Mouse (Mus musculus): ENCODE data around the gene Eif2d. TPM values are rescaled to one million over a fixed set of nuclear protein-coding genes. Genes with fewer than 3 reads are reported as not detected.

Eif2d gene
- polyA plus RNA-seq, 1 experiment from 2014 or later = 32.3 TPM

DNA sequence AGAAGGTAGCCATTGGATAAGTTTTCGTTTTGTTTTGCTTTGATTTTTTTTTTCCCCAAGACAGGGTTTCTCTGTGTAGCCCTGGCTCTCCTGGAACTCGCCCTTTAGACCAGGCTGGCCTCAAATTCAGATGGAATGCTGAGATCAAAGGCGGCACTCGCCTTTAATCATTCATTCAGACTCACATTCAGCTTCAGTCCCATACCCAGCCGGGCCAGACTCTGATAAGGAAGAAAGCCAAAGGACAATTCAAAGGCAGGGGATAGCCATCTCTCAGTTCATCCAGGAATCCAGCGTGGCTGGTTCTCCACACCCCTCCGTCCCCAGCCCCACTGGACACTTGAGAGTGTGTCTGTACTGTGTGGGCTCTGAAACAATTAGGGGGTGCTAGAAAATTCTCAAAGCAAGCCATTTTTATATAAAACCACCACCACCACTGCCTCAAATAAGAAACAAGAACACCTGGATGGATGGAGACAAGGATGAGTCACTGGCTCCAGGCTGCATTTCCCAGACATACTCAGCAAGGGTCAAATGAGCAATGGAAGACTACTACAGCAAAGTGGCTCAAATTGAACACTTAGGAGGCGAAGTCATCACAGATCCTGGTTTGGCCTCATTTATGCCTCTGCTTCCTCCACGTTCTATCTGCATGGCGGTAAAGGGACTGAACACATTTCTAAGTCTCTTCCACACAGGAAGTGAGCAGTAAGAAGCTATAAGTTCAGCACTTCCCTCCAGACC is 29.3 kb upstream of the Eif2d start:
- no peaks in the 10 kb centered on the region for H3K9me3 ChIP-seq (replicated peaks)
- WGBS (ENCODE audit: insufficient replicate concordance) = 54% methylated on average over 10 of the region's 10 CpGs
- H3K4me1 ChIP-seq (replicated peaks) = peaks cover 65% of the 10 kb centered on the region
- H3K27me3 ChIP-seq = 0 out of 2 replicates have a peak, but pooled peaks cover 5% of the 10 kb centered on the region
- DNase-seq (no peak), ATAC-seq (ENCODE audit: low read depth) (no peak)
- no peak overlapping the region for H3K4me3 ChIP-seq (replicated peaks)
- H3K36me3 ChIP-seq = peaks cover 21% of the 10 kb centered on the region
- H3K4me2 ChIP-seq = no peak overlapping the region
- H3K9ac ChIP-seq = no peak overlapping the region
- H3K27ac ChIP-seq = no peak overlapping the region

DNA sequence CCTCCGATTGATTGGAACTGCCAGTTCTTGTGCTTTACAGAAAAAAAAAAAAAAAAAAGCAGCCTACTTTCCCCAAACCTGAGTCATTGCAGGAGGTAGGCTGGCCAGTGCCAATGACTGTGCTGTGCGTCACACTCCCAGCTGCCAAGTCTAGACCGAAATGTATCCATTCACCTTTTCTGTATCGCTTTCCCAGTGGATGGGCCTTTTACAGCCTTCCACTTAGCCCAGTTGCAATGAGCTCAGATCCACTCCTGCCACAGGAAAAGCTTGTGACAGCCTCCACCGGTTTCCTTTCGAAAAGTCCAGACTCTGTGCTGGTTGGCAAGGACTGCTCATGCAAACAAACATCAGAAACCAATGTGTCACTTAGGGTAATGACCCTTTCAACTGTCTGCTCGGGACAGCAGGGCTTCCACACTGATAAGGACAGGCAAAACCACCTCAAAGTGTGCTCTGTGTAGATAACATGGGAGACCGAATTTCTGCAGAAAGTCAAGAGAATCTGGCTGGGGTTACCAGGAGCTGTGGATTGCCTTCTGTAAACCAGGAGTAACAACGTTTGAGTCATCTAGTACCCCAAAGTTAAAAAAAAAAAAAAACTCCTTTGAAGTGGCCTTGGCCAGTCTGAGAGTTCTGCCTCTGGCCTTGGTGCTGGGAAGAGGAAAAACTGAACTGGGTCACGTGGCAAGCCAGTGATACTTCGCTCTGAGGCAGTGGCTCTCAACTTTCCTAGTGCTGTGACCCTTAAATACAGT is 26.8 kb upstream of the Eif2d start:
- H3K9me3 ChIP-seq (replicated peaks) = peaks cover 5% of the 10 kb centered on the region; the same call in 1 of the 2 replicates
- peak overlapping the region; percentile 24 for H3K4me3 ChIP-seq (replicated peaks)
- H3K4me1 ChIP-seq (replicated peaks) = peaks cover 64% of the 10 kb centered on the region
- ATAC-seq (ENCODE audit: low read depth) (peak; percentile 96), DNase-seq (peak; percentile 82)
- H3K27ac ChIP-seq = peak overlapping the region; percentile 94
- H3K9ac ChIP-seq = peak overlapping the region; percentile 65
- H3K36me3 ChIP-seq = peaks cover 45% of the 10 kb centered on the region
- H3K4me2 ChIP-seq = peak overlapping the region; percentile 57
- H3K27me3 ChIP-seq = 0 out of 2 replicates have a peak, but pooled peaks cover 5% of the 10 kb centered on the region
- 8% methylated on average over 11 of the region's 11 CpGs for WGBS (ENCODE audit: insufficient replicate concordance)

DNA sequence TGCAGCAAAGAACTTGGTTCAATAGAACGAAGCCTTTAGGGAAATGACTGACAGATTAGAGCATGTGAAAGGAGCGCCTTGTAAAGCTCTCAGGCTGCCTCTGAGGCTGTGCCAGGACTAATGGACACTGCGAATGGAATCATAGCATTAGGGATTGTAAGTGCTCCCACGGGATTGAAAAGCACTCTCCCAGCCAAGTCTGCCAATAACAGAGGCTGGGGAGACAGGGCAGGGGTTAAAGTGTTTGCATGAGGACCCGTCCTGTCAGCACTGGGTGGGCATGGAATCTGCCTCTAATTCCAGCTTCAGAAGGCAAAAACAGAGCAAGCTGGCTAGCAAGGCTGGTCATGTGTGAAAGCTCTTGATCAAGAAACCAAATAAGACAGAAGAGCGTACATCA is 18.8 kb upstream of the Eif2d start:
- DNase-seq (no peak), ATAC-seq (ENCODE audit: low read depth) (no peak)
- Histone ChIP-seq H3K4me3 (replicated peaks) (peak overlapping the region; percentile 87), H3K9ac (peak overlapping the region; percentile 91; the same call in 1 of the 2 replicates), H3K4me1 (replicated peaks) (peaks cover 50% of the 10 kb centered on the region), H3K9me3 (replicated peaks) (peaks cover 5% of the 10 kb centered on the region; the same call in 1 of the 2 replicates), H3K27ac (peak overlapping the region; percentile 96), H3K36me3 (peaks cover 45% of the 10 kb centered on the region), H3K4me2 (peak overlapping the region; percentile 93), H3K27me3 (no peaks in the 10 kb centered on the region)
- WGBS (ENCODE audit: insufficient replicate concordance) = 86% methylated on average over 6 of the region's 6 CpGs

DNA sequence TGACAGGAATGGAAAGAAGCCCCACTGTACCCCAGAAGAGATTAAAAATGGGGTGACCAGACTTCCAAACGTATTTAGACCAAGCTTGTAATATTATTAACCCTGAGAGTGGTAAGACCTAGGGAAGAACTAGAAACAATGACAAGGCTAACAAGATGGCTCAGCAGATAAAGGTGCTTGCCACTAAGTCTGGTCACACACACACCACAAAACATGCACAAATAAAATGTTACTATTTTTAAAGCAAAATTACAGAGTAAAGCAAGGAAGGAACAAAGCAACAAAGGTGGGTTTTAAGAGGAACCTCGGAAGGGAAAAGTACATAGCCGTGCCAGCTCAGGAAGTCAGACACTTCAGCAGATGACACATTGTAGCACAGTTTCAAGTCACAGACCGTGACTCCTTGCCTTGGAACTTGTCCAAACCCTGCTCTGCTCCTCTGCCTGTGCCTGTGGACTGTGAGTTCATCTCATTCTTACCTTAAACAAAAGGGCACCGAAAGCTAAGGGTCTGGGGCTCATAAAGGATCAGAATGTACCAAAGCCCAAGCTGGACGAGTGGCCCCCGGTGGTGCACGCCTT is 17.9 kb upstream of the Eif2d start:
- 46% methylated on average over 8 of the region's 8 CpGs for WGBS (ENCODE audit: insufficient replicate concordance)
- H3K36me3 ChIP-seq = peaks cover 37% of the 10 kb centered on the region
- H3K27ac ChIP-seq = peak overlapping the region; percentile 96
- H3K27me3 ChIP-seq = no peaks in the 10 kb centered on the region
- DNase-seq (no peak), ATAC-seq (ENCODE audit: low read depth) (no peak)
- peak overlapping the region; percentile 87 for H3K4me3 ChIP-seq (replicated peaks)
- peak overlapping the region; percentile 91 for H3K9ac ChIP-seq
- H3K4me2 ChIP-seq = peak overlapping the region; percentile 93
- no peaks in the 10 kb centered on the region for H3K9me3 ChIP-seq (replicated peaks)
- H3K4me1 ChIP-seq (replicated peaks) = peaks cover 53% of the 10 kb centered on the region

DNA sequence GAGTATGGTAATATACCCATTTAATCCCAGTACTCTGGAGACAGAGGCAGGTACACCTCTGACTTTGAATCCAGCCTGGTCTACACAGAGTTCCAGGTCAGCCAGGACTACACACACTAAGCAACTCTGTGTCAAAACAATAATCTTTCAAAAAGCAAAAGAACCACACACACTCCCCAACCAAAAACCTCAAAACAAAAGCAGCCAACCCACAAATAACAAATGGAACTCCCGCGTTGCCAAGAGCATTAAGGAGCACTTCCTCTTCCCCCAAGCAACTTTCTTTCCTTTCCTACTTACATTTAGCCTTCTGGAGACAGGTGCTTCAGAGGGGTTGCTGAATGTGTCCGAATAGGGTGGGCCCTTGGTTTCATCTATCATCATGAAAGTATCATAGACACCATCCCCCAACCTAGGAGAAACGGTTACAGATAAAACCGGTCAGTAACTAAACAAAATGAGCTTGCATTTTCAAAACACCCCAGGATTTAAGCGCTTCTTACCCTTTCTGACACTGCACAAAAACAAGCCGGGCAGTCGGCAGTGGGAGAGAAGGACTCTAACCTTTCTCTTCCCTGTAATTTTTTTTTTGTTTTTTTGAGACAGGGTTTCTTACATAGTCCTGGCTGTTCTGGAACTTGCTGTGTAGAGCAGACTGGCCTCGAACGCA is 16.9 kb upstream of the Eif2d start:
- Histone ChIP-seq H3K36me3 (peaks cover 27% of the 10 kb centered on the region), H3K27me3 (no peaks in the 10 kb centered on the region), H3K4me1 (replicated peaks) (peaks cover 58% of the 10 kb centered on the region), H3K27ac (peak overlapping the region; percentile 96), H3K4me2 (peak overlapping the region; percentile 93), H3K4me3 (replicated peaks) (peak overlapping the region; percentile 87), H3K9me3 (replicated peaks) (no peaks in the 10 kb centered on the region), H3K9ac (peak overlapping the region; percentile 91)
- WGBS (ENCODE audit: insufficient replicate concordance) = 19% methylated on average over 10 of the region's 10 CpGs
- DNase-seq (peak; percentile 34), ATAC-seq (ENCODE audit: low read depth) (peak; percentile 29)

DNA sequence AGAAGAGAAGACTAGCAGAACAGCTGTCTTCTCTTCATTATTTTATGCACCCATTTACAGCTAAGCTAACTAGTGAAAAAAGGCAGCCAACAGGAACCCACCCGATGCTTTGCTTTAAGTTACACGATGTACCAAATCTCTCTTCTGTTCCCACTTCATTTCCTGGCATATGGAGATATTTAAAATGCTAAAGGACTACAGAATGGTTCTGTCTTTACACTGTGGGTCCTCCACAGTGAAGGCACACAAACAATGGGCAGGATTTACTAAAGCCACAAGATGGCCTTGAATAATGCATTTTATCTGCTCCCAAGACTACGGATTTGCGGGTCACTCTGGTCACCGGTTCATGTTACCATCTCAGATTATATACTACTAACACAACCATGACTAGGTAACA is 15.9 kb upstream of the Eif2d start:
- Histone ChIP-seq H3K9me3 (replicated peaks) (no peaks in the 10 kb centered on the region), H3K27me3 (no peaks in the 10 kb centered on the region), H3K4me2 (peak overlapping the region; percentile 93), H3K4me3 (replicated peaks) (peak overlapping the region; percentile 87), H3K27ac (peak overlapping the region; percentile 96), H3K36me3 (peaks cover 26% of the 10 kb centered on the region), H3K9ac (peak overlapping the region; percentile 91), H3K4me1 (replicated peaks) (peaks cover 58% of the 10 kb centered on the region)
- DNase-seq (no peak), ATAC-seq (ENCODE audit: low read depth) (no peak)
- 5% methylated on average over 5 of the region's 5 CpGs for WGBS (ENCODE audit: insufficient replicate concordance)

DNA sequence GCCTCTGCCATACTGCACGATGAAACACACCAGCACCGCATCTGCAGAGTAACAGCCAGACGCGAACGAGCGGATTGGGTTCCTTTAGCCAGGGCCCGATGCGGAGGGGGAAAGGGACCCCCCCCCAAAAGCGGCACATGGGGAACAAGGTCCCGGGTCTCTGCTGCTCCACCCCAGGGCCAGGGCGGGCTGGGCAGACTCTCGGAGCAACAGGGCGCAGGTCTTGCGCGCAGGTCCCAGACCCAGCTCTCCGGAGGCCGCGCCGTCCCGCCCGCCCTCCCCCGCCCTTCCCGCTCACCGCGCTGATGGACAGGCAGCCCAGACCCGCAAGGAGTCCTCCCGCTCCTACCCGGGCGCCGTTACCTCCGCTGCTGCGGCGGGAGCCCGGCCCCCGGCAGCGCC is 15.3 kb upstream of the Eif2d start:
- Histone ChIP-seq H3K36me3 (peaks cover 20% of the 10 kb centered on the region), H3K4me2 (peak overlapping the region; percentile 93), H3K9ac (peak overlapping the region; percentile 91), H3K4me3 (replicated peaks) (peak overlapping the region; percentile 87), H3K27me3 (no peaks in the 10 kb centered on the region), H3K9me3 (replicated peaks) (no peaks in the 10 kb centered on the region), H3K4me1 (replicated peaks) (peaks cover 57% of the 10 kb centered on the region), H3K27ac (peak overlapping the region; percentile 96)
- ATAC-seq (ENCODE audit: low read depth) (peak; percentile 80), DNase-seq (peak; percentile 24)
- WGBS (ENCODE audit: insufficient replicate concordance) = under 1% methylated on average over 31 of the region's 36 CpGs

DNA sequence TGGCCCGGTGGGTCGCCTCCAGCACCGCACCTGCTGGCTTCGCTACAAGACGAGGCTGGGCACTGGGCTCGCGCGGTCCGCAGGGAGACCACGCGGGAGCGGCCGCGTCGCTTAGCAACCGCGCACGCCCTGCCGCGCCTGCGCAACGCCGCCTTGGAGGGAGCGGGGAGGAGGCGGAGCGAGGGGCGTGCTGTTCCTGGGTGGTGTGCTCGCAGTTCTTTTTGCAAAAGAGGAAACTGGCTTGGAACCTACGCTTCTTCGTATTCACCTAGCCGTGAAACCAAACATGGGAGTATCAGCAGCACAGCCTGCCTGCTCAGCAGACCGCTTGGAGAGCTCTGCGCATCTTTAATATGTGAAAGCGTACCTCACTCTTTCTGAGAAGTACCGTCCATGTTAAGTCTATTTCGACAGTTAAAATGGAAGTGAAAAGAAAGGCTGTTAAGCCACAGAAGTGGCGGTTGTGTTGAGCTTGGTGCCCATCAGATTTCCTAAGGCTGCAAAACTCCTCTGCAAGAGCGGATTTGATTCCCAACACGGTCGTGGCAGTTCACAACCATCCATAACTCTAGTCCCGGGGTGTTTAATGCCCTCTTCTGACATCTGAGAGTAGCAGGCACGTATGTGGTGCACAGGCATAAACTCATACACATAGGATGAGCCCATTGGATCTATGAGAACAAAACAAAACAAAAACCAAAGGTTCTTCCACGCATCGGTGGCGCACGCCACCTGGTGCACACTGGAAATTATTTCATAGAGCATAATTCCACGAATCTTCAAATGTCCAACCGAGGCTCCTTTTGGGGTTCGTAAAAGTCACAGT is 14.6 kb upstream of the Eif2d start, which contains the start of gene Dyrk3:
Dyrk3 (minus strand) TSS at position 150 of the 826 bp plus-strand sequence.
- Histone ChIP-seq H3K4me2 (peak within 1 kb of the TSS; percentile 93), H3K4me1 (replicated peaks) (peaks cover 53% of the 10 kb centered on the region), H3K36me3 (peaks cover 13% of the 10 kb centered on the region), H3K9me3 (replicated peaks) (no peaks in the 10 kb centered on the region), H3K27ac (peak within 1 kb of the TSS; percentile 96), H3K27me3 (no peaks in the 10 kb centered on the region), H3K4me3 (replicated peaks) (peak within 1 kb of the TSS; percentile 87), H3K9ac (peak within 1 kb of the TSS; percentile 91)
- DNase-seq = peak; percentile 91
- peak; percentile 93 for ATAC-seq (ENCODE audit: low read depth)
- 2% methylated on average over 49 of the region's 49 CpGs for WGBS (ENCODE audit: insufficient replicate concordance)

DNA sequence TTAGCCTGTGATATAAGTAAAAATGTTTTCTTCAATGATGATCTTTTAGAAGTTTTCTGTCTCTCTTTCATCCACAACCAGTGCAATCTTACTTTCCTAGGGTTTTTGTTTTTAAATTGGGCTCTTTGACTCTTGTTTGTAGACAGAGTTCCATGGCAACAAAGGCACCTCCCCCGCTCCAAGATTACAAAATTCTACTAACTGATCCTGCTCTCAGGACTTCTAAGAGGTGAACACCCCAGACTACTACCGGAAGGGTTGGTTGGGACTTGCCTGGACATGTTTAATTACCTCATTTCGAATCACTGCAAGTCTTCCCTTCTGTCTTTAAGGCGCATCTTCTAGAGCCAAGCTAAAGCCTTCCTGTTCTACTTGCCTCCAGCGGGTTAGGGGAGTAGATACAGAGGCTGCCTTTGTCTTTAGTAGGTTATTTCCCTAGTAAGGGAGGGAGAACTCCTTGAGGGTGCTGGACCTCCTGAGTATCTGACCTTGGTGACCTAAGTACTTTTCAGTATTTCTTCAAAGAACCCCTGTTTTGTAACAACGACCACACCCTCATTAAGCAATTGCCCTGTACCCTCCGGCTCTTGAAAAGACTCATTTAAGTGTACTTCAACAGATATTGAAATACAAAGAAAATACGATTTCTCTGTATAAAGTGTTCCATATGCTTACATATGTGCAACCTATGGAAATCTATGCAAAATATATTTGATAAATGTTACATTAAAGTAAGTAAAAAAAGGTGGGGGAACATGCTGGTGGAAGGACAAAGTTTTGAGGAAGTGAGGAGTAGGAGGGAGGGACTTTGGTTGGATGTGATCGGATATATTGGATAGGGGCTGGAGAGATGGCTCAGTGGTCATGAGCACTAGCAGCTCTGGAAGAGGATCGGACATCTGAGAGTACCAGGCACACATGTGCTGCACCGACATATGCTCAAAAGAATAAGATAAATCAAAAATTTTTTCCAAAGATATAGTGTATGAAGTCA is 13.6 kb upstream of the Eif2d start:
- Histone ChIP-seq H3K4me1 (replicated peaks) (peaks cover 48% of the 10 kb centered on the region), H3K9ac (peak overlapping the region; percentile 91)
- 63% methylated on average over 11 of the region's 11 CpGs for WGBS (ENCODE audit: insufficient replicate concordance)

More for the DNA sequence above, 13.6 kb upstream of the Eif2d start:
- no peaks in the 10 kb centered on the region for H3K9me3 ChIP-seq (replicated peaks)
- H3K4me2 ChIP-seq = peak overlapping the region; percentile 93
- peaks cover 7% of the 10 kb centered on the region for H3K36me3 ChIP-seq
- peak overlapping the region; percentile 96 for H3K27ac ChIP-seq
- peak overlapping the region; percentile 87 for H3K4me3 ChIP-seq (replicated peaks)
- ATAC-seq (ENCODE audit: low read depth) (no peak), DNase-seq (no peak)
- no peaks in the 10 kb centered on the region for H3K27me3 ChIP-seq
